Mouse (Mus musculus) ZHBTc4 (cell line): ENCODE measurements at regions not wholly inside any gene's neighbourhood (a gene's known extent, or its start where the extent isn't known, plus 50 kb on each side); places are given as distances from the start of the nearest gene placed in this dataset.
"Not testable (repeated sequence)": the region's sequence is repeated elsewhere in the genome, so short reads cannot be mapped to it uniquely, and the experiment has no call there.

Experiments
- DNase-seq: peaks from one replicate; pipeline ENCODE4 v3.0.0-alpha.2; 2011; ENCODE audit warnings: low read depth, low spot score

GRCm38 (mm10) chr3:96374343-96374624 lies 77.8 kb downstream of the BC107364 start:
- not testable (repeated sequence) for DNase-seq

DNA sequence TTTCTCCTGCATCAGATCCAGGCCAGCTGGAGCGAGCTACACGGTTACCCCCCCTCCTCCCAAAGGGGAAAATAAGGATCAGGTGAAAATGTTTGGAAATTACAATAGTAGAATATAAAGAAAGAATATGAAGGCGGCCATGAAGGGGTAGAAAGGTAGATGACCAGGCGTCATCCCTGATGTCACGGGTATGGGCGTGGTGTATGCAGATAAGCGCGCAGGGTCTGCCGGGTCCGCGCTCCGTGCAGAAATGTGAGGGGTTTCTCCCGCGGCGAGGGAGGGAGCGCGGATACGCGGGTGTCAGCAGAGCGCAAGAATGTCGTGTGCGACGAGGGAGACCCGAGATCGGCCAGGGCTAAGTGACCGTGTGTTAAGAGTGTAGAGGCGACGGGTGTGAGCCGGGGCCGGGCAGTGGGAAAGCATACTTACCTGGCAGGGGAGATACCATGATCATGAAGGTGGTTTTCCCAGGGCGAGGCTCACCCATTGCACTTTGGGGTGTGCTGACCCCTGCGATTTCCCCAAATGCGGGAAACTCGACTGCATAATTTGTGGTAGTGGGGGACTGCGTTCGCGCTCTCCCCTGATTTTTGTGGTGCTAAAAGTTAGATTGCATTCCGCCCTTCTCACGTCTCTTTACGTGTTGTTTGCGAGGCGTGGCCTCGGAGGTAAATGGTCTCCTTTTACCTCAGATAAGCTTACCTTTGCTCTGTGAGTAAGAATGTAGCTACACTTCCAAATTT lies 78.3 kb downstream of the BC107364 start:
- not testable (repeated sequence) for DNase-seq

DNA sequence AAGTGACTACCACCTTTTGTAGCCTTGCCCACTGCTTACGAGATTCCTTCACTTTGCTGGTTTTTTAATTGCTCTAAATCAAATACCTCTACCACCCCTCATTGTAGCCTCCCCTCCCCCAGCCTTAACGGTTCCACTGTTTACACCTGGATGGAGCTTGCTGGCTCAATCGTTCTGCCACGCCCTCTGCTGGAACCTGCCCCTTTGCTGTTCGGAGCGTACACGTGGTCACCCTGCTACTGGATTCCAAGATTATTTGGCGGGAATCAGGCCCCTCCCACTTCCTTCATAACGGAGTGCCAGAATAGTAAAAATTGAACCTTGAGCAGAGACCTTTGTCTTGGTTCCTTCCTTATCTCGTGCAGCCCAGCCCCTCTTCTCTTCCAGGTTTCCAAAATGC lies 68.8 kb upstream of the Fcgr1 start:
- not testable (repeated sequence) for DNase-seq

- no peak for DNase-seq
Measured at GRCm38 (mm10) chr3:96360816-96361215, 67.0 kb upstream of the Fcgr1 start.

- not testable (repeated sequence) for DNase-seq
Measured at GRCm38 (mm10) chr3:96360214-96360536, 66.4 kb upstream of the Fcgr1 start.

- not testable (repeated sequence) for DNase-seq
Measured at GRCm38 (mm10) chr3:96359507-96360213, 65.9 kb upstream of the Fcgr1 start.

DNA sequence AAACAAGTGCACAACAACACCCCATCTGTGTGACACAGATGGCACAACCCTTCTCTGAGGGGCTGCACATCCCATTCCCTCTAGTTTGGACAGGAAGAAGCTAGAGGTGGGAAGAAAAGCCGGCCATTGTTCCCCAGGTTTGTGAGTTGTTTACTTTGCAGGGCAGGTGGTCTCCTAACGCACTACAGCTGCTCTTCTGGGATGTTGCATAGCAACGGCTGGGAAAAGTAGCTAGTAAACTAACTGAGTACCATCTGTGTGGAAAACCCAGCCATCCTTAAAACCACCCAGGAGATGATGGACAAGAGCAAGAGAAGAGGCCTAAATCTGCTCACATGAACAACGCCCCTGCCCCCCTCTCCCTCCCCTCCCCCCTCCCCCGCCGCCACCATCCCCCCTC lies 57.9 kb upstream of the Fcgr1 start:
- not testable (repeated sequence) for DNase-seq

- not testable (repeated sequence) for DNase-seq
Measured at GRCm38 (mm10) chr3:96350985-96351384, 57.2 kb upstream of the Fcgr1 start.

- not testable (repeated sequence) for DNase-seq
Measured at GRCm38 (mm10) chr3:96346543-96346942, 52.8 kb upstream of the Fcgr1 start.

GRCm38 (mm10) chr3:96343471-96344120 lies 49.8 kb upstream of the Fcgr1 start:
- peak; percentile 82 for DNase-seq
